Mouse (Mus musculus): ENCODE results near the gene Atp8b3. TPM values are rescaled to one million over a fixed set of nuclear protein-coding genes. Genes with fewer than 3 reads are reported as not detected.

Gene Atp8b3
- total and polyA plus RNA-seq, 2 experiments from 2014 or later: 0.05 to 0.46 TPM

DNA sequence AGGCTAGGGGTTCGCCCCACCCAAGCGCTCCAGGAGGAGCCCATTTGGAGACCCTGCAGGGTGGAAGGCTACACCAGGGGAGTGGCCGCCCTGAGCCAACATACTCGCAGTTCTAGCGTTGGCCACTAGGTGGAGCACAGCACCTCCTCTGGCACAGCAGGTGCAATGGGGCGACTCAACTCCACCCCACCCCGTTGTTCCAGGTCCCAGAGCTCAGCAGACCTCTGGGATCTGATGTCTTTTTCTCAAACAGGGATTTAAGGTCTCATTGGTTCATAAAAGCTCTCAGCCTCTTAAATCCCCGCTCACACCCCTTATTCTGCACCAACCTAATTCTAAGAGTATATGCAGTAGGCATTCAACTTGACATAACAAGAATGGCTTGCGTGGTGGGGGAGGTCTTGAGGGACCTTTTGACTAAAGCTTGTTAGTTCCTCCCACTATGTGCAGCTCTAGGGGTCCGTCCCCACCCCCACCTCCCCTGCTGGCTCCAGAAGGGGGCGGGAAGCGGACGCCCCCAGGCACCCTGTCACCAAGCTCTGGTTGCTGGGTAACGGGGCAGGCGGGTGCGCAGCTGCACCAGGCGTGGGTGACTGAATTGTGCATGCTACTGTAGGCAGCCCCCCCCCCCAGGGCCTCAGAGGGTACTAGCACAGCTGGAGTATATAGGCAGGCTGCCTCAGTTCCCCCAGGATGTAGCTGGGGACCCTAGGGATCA, 27.6 kb upstream of the Atp8b3 start:
- Histone ChIP-seq H3K4me2 (ENCODE audit: low read depth) (peak overlapping the region; percentile 39), H3K9ac (peak overlapping the region; percentile 37), H3K36me3 (ENCODE audit: insufficient read depth) (0 out of 2 replicates have a peak, but pooled peaks cover 7% of the 10 kb centered on the region), H3K4me3 (ENCODE audit: low read depth, low read length) (no peak overlapping the region), H3K27ac (ENCODE audit: low read depth, low read length) (peak overlapping the region; percentile 79), H3K27me3 (ENCODE audit: insufficient read depth, low read length) (no peaks in the 10 kb centered on the region), H3K9me3 (ENCODE audit: low read length) (no peaks in the 10 kb centered on the region), H3K4me1 (ENCODE audit: insufficient read depth) (peaks cover 29% of the 10 kb centered on the region)
- ATAC-seq (peak; percentile 87), DNase-seq (peak; percentile 89)
- WGBS: 12% methylated on average over 17 of the region's 17 CpGs
- peak; percentile 97 for TF ChIP-seq CTCF (IDR thresholded peaks at IDR 0.05; ENCODE audit: low read depth)

DNA sequence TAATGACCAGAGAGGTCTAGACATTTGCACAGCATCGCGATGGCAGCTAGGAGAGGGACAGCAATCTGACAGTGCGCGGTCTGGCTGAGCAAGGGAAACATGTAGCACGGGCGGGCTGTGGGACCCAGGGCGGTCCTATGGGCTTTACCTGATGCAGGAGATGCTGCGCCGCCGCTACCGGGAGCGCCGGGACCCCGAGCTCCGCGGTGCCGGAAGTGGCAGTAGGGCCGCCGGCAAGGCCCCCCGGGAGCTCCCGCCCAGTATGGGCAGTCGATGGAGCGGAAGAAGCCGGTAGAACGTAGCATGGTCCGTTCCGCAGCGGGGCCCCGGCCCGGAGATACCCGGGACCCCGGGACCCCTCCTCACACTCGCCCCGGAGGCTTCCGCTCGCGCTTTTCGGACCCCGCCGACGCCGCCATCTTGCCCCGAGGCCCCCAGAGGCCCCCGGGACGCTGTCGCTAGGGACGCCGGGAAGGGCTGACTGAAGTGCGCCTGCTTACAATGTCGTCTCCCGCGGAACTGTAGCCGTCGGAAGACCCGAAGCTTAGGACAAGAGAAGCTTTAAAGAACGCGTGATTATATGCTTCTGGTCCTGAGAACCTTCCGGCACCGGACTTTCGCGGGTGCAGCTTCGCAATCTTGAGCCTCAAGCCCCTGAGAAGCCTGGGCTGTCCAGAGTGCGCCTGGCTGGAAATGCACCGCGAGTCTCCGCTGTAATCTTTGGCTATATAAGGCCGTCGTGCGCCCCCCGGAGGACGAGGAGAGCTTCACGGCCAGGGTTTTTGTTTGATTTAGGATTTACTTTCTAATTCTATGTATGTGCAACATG, 22.4 kb upstream of the Atp8b3 start, which contains the start of gene Rexo1:
Gene Rexo1, minus strand, starts transcription at position 445 of the 829 bp plus-strand sequence.
- H3K4me2 ChIP-seq (ENCODE audit: low read depth): peak within 1 kb of the TSS; percentile 56
- no peaks in the 10 kb centered on the region for H3K27me3 ChIP-seq (ENCODE audit: insufficient read depth, low read length)
- DNase-seq (peak; percentile 98), ATAC-seq (peak; percentile 90)
- H3K9me3 ChIP-seq (ENCODE audit: low read length): no peaks in the 10 kb centered on the region
- peaks cover 15% of the 10 kb centered on the region; the same call in 1 of the 2 replicates for H3K4me1 ChIP-seq (ENCODE audit: insufficient read depth)
- no peaks in the 10 kb centered on the region for H3K36me3 ChIP-seq (ENCODE audit: insufficient read depth)
- peak within 1 kb of the TSS; percentile 93 for H3K9ac ChIP-seq
- peak within 1 kb of the TSS; percentile 94 for H3K27ac ChIP-seq (ENCODE audit: low read depth, low read length)
- WGBS: 1% methylated on average over 70 of the region's 72 CpGs
- H3K4me3 ChIP-seq (ENCODE audit: low read depth, low read length): peak within 1 kb of the TSS; percentile 85
- peak; percentile 88 for TF ChIP-seq CTCF (IDR thresholded peaks at IDR 0.05; ENCODE audit: low read depth)

DNA sequence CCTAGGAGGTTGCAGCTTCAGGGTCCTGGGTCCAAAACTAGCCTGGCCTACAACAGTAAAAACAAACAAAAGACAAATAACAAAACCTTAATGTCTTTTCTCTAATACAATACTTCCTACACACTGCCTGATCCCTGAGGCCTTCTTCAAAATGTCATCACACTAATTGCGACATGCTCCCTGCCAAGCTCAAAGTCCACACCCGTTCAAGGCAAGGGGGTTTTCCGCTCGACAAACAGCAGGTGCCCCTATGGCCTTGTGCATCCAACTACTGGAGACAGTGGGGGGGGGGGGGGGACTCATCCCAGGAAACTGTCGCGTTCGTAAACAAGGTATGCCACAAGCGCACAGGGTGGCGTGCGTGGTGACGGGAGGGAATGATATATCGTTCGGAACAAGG, 21.7 kb upstream of the Atp8b3 start:
- no peaks in the 10 kb centered on the region for H3K36me3 ChIP-seq (ENCODE audit: insufficient read depth)
- DNase-seq (no peak), ATAC-seq (no peak)
- 1% methylated on average over 13 of the region's 13 CpGs for WGBS
- peak overlapping the region; percentile 85 for H3K4me3 ChIP-seq (ENCODE audit: low read depth, low read length)
- H3K27me3 ChIP-seq (ENCODE audit: insufficient read depth, low read length): no peaks in the 10 kb centered on the region
- TF ChIP-seq CTCF (IDR thresholded peaks at IDR 0.05; ENCODE audit: low read depth): no peak
- peak overlapping the region; percentile 56 for H3K4me2 ChIP-seq (ENCODE audit: low read depth)
- no peaks in the 10 kb centered on the region for H3K9me3 ChIP-seq (ENCODE audit: low read length)
- H3K4me1 ChIP-seq (ENCODE audit: insufficient read depth): peaks cover 15% of the 10 kb centered on the region; the same call in 1 of the 2 replicates
- H3K9ac ChIP-seq: peak overlapping the region; percentile 93
- peak overlapping the region; percentile 94 for H3K27ac ChIP-seq (ENCODE audit: low read depth, low read length)

DNA sequence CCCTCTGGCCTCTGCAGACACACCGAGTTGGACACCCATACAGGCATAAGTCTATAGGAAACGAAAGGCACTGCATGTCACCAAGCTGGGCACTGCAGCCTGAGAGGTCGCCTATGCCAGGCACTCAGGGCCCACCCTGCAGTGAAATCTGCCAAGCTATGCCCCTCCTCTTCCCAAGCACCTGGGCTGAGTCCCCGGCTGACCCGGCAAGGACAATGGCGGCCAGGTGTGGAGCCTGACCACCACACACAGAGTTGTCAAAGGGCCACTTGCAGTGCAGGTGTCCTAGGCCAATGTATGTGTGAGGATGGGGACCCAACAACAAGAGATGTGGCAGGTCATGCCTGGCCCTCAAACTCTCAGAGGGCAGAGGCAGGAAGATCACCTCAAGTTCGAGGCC, 20.5 kb upstream of the Atp8b3 start:
- Histone ChIP-seq H3K36me3 (ENCODE audit: insufficient read depth) (no peaks in the 10 kb centered on the region), H3K4me1 (ENCODE audit: insufficient read depth) (peaks cover 15% of the 10 kb centered on the region; the same call in 1 of the 2 replicates), H3K9me3 (ENCODE audit: low read length) (no peaks in the 10 kb centered on the region), H3K27ac (ENCODE audit: low read depth, low read length) (no peak overlapping the region), H3K4me3 (ENCODE audit: low read depth, low read length) (no peak overlapping the region), H3K27me3 (ENCODE audit: insufficient read depth, low read length) (no peaks in the 10 kb centered on the region), H3K9ac (no peak overlapping the region), H3K4me2 (ENCODE audit: low read depth) (no peak overlapping the region)
- ATAC-seq (no peak), DNase-seq (no peak)
- 91% methylated on average over 7 of the region's 7 CpGs for WGBS
- no peak for TF ChIP-seq CTCF (IDR thresholded peaks at IDR 0.05; ENCODE audit: low read depth)

DNA sequence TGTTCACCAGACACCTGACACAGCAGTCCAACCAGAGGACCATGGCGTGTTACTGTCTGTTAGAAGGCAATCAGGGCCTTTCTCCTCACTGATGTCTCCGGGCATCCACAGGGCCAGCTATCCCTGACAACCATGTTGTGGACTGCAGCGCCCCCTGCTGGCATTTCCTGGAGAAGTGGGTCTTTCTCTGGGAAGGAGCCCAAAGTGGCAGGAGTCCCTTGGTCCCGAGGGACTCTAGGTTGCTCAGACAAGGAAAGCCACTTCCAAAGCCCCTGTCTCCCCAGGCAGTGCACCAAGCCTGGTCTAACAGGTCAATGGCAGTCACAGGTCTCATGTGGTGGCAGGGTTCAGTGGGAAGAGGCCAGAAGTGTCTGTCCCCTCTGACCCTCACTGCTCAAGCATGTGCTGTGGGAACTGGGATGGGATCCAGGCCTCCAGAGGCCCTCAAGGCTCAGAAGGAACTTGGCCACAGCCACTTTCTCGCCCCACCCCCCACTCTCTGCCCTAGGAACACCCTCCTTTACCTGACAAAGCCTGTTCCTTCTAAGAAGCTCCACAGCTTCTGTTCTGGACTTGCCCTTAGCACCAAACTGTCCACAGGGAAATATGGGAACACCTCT, 18.5 kb upstream of the Atp8b3 start:
- peak; percentile 82 for TF ChIP-seq CTCF (IDR thresholded peaks at IDR 0.05; ENCODE audit: low read depth)
- WGBS: 30% methylated on average over 5 of the region's 5 CpGs
- H3K9me3 ChIP-seq (ENCODE audit: low read length): no peaks in the 10 kb centered on the region
- H3K36me3 ChIP-seq (ENCODE audit: insufficient read depth): no peaks in the 10 kb centered on the region
- no peak overlapping the region for H3K9ac ChIP-seq
- H3K4me3 ChIP-seq (ENCODE audit: low read depth, low read length): no peak overlapping the region
- peaks cover 9% of the 10 kb centered on the region; the same call in 1 of the 2 replicates for H3K4me1 ChIP-seq (ENCODE audit: insufficient read depth)
- no peaks in the 10 kb centered on the region for H3K27me3 ChIP-seq (ENCODE audit: insufficient read depth, low read length)
- H3K4me2 ChIP-seq (ENCODE audit: low read depth): no peak overlapping the region
- ATAC-seq (no peak), DNase-seq (peak; percentile 72)
- no peak overlapping the region for H3K27ac ChIP-seq (ENCODE audit: low read depth, low read length)

DNA sequence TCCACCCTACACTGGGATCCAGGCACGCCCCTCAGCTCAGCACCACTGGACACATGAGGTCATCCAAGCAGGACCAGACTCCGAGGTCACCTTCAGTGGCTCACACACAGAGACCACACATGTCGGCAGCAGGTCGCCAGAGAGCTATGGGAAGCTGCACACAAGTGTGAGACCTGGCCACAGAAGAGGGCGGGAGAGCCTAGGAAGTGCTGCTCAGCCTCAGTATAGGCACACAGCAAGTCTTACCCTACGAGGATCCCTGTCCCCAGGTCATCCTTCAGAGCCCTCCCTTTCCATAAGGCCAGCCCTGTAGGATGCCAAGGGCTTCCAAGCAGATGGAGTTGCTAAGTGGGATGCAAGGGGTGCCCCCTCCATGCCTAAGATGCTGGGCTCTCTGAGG, 15.1 kb upstream of the Atp8b3 start:
- ATAC-seq: no peak
- Histone ChIP-seq H3K9ac (no peak overlapping the region), H3K36me3 (ENCODE audit: insufficient read depth) (peaks cover 14% of the 10 kb centered on the region), H3K27me3 (ENCODE audit: insufficient read depth, low read length) (no peaks in the 10 kb centered on the region), H3K27ac (ENCODE audit: low read depth, low read length) (no peak overlapping the region), H3K4me2 (ENCODE audit: low read depth) (no peak overlapping the region), H3K9me3 (ENCODE audit: low read length) (no peaks in the 10 kb centered on the region), H3K4me1 (ENCODE audit: insufficient read depth) (no peaks in the 10 kb centered on the region), H3K4me3 (ENCODE audit: low read depth, low read length) (no peak overlapping the region)
- TF ChIP-seq CTCF (IDR thresholded peaks at IDR 0.05; ENCODE audit: low read depth): no peak
- 90% methylated on average over 6 of the region's 6 CpGs for WGBS
- DNase-seq: no peak
